Mouse (Mus musculus) testis, adult 2 months (tissue): Measurements from ENCODE around the gene Milr1. TPM values are rescaled to one million over a fixed set of nuclear protein-coding genes. Genes with fewer than 3 reads are reported as not detected.
"Not testable (repeated sequence)": the region's sequence is repeated elsewhere in the genome, so short reads cannot be mapped to it uniquely, and the experiment has no call there.

Experiments used
- H3K27ac ChIP-seq: fragments of 200-500 bp; 2 replicates; pipeline ENCODE4 v1.5.1; 2012; ENCODE audit warnings: low read depth, low read length; ENCODE audit not compliant: control insufficient read depth, insufficient read depth
- H3K27me3 ChIP-seq: fragments of 200-500 bp; 2 replicates; pipeline ENCODE4 v1.6.1; 2012; ENCODE audit warnings: mild to moderate bottlenecking, low read length, moderate library complexity; ENCODE audit not compliant: control insufficient read depth, insufficient read depth
- H3K36me3 ChIP-seq: fragments of 200-500 bp; 2 replicates; pipeline ENCODE4 v1.6.1; 2012; ENCODE audit warnings: mild to moderate bottlenecking, low read length; ENCODE audit not compliant: control insufficient read depth, insufficient read depth
- H3K4me1 ChIP-seq: fragments of 200-500 bp; 2 replicates; pipeline ENCODE4 v1.6.1; 2012; ENCODE audit warnings: low read length; ENCODE audit not compliant: control insufficient read depth, insufficient read depth
- H3K4me3 ChIP-seq: fragments of 200-500 bp; 2 replicates; pipeline ENCODE4 v1.5.1; 2012; ENCODE audit warnings: low read depth, mild to moderate bottlenecking, low read length, moderate library complexity, mixed read lengths; ENCODE audit not compliant: control insufficient read depth
- CTCF ChIP-seq: fragments of 200-500 bp; IDR thresholded peaks from 2 replicates; pipeline ENCODE4 v1.5.1; 2012; ENCODE audit warnings: low read depth, mild to moderate bottlenecking, inconsistent platforms, low read length, moderate library complexity; ENCODE audit not compliant: control insufficient read depth, insufficient read depth, insufficient replicate concordance
- POLR2A ChIP-seq: fragments of 200-500 bp; IDR thresholded peaks from 2 replicates; pipeline ENCODE4 v1.6.1; 2012; ENCODE audit warnings: low read depth, mild to moderate bottlenecking, inconsistent platforms, low read length, moderate library complexity; ENCODE audit not compliant: control insufficient read depth
- polyA plus RNA-seq: library from polyadenylated mRNA; depleted of rRNA; stranded (reverse); fragments of >200 nt; gene quantifications from 2 replicates; pipeline ENCODE4 v1.2.3, GENCODE M21; 2012

Gene Milr1
- polyA plus RNA-seq, 1 experiment = 0.16 TPM

DNA sequence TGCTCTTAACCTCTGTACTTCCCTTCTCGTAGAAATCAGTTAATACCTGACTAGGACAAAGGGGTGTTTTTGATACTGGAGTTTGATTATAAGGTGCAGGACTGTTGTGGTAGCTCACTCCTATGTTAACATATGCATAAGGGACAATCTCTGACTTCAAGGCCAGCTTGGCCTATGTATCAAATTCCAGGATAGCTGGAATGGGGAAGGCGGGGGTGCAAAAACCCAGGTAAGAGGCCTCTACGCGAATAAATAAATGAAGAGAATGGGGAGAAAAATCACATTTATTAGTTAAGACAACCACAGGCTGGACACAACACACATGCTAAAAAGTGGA is 29.0 kb downstream of the Milr1 start:
- Histone ChIP-seq H3K27me3 (no peaks in the 10 kb centered on the region), H3K27ac (0 out of 2 replicates have a peak overlapping the region, but pooled peaks have one; percentile 89), H3K4me1 (peaks cover 4% of the 10 kb centered on the region; the same call in 1 of the 2 replicates), H3K4me3 (no peak overlapping the region), H3K36me3 (peaks cover 4% of the 10 kb centered on the region)
- TF ChIP-seq CTCF (no peak), POLR2A (no peak)

- peaks cover 4% of the 10 kb centered on the region; the same call in 1 of the 2 replicates for H3K4me1 ChIP-seq
- TF ChIP-seq POLR2A (no peak), CTCF (no peak)
- H3K27me3 ChIP-seq = no peaks in the 10 kb centered on the region
- peaks cover 6% of the 10 kb centered on the region for H3K36me3 ChIP-seq
- H3K4me3 ChIP-seq = no peak overlapping the region
- H3K27ac ChIP-seq = no peak overlapping the region; the same call in 1 of the 2 replicates
Observed at GRCm38 (mm10) chr11:106780590-106781220, 29.7 kb downstream of the Milr1 start.

DNA sequence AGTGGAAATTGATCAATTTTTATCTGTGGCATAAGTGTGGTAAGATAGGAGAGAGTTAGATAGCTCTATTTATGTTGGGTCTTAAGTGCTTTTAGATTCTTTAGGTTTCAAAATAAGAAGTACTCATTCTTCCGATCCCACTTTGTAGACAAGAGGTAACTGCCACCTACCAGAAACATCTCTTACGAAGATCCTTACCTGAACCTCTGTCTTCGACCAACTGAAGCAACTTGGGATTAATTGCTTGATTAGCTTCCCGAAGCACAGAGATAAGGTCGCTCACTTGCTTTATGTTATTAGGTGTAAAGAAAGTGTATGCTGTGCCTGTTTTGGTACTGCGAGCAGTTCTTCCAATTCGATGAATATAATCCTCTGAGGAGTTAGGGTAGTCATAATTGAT is 31.2 kb downstream of the Milr1 start:
- H3K27me3 ChIP-seq, H3K4me3 ChIP-seq, H3K27ac ChIP-seq, H3K4me1 ChIP-seq: not testable (repeated sequence)
- H3K36me3 ChIP-seq = peaks cover 11% of the 10 kb centered on the region

DNA sequence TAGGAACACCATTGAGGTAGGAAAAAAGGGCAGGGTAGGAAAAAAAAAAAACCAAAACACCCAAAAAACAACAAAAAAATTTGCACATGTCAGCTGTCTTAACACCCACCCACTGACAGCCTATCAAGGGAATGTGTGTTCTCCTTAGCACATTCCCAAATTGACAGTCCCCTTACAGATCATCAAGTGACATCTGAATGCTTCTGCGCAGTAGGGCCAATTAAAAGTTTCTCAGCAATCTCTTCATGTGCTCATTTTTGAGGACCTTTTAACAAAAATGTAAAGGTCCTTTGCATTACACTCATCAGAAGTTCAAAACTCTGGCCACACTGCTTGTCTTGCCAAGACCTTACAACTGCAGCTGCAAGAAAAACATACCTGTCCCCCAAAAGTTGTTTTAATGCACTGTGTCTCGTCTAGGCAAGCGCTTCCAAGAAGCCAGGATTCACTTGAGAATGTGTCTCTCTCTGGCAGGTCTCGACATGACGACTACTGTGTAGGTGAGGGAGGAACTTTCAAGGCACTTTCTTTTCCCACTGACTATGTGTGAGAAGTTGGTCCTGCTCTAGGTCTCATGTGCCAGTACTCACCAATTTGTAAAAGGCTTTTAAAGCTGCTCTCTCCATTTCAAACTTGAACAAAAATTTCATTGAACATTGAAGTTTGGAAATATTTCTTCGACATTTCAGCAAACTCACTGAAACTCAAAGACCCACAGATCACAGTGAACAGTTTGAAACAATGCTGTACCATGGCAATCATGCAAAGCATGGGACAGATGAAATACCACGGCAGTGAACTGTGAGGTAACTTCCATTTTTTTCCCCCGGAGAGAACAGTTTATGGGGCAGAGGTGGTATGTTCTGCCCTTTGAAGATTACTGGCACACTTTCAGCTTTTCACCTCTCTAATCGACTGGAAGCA is 32.1 kb downstream of the Milr1 start:
- H3K36me3 ChIP-seq = peaks cover 20% of the 10 kb centered on the region
- H3K4me1 ChIP-seq = peaks cover 4% of the 10 kb centered on the region; the same call in 1 of the 2 replicates
- no peaks in the 10 kb centered on the region for H3K27me3 ChIP-seq
- H3K4me3 ChIP-seq = peak overlapping the region; percentile 14; the same call in 1 of the 2 replicates
- no peak overlapping the region; the same call in 1 of the 2 replicates for H3K27ac ChIP-seq
- no peak for TF ChIP-seq CTCF
- no peak for TF ChIP-seq POLR2A

GRCm38 (mm10) chr11:106784476-106784875 is 33.5 kb downstream of the Milr1 start:
- no peaks in the 10 kb centered on the region for H3K27me3 ChIP-seq
- H3K4me3 ChIP-seq = no peak overlapping the region
- peaks cover 21% of the 10 kb centered on the region for H3K36me3 ChIP-seq
- no peak overlapping the region for H3K27ac ChIP-seq
- no peaks in the 10 kb centered on the region for H3K4me1 ChIP-seq
- no peak for TF ChIP-seq POLR2A
- TF ChIP-seq CTCF = no peak

- Histone ChIP-seq H3K36me3 (peaks cover 21% of the 10 kb centered on the region), H3K27ac (no peak overlapping the region), H3K4me1 (no peaks in the 10 kb centered on the region), H3K27me3 (no peaks in the 10 kb centered on the region), H3K4me3 (peak overlapping the region; percentile 22; the same call in 1 of the 2 replicates)
- no peak for TF ChIP-seq CTCF
- TF ChIP-seq POLR2A = no peak
Observed at GRCm38 (mm10) chr11:106785043-106785442, 34.0 kb downstream of the Milr1 start.

- Histone ChIP-seq H3K4me1 (no peaks in the 10 kb centered on the region), H3K27ac (peak overlapping the region; percentile 100), H3K36me3 (peaks cover 21% of the 10 kb centered on the region), H3K27me3 (no peaks in the 10 kb centered on the region), H3K4me3 (peak overlapping the region; percentile 98)
- TF ChIP-seq CTCF (no peak), POLR2A (peak; percentile 34; the same call in 1 of the 2 replicates)
Observed at GRCm38 (mm10) chr11:106787131-106788025, 36.4 kb downstream of the Milr1 start.
